Mouse (Mus musculus) cerebellum, adult 2 months (tissue): ENCODE results near the gene Clasp1.

ENCODE experiments used
- CTCF ChIP-seq: fragments of 200-500 bp; IDR thresholded peaks from 2 replicates; pipeline ENCODE4 v1.5.1; 2011; ENCODE audit warnings: low read depth, mild to moderate bottlenecking, control low read depth, low read length, moderate library complexity, borderline replicate concordance; ENCODE audit not compliant: insufficient read depth
- POLR2A ChIP-seq: fragments of 200-500 bp; IDR thresholded peaks from 2 replicates; pipeline ENCODE4 v1.6.1; 2011; ENCODE audit warnings: low read length, control low read depth, borderline replicate concordance; ENCODE audit not compliant: insufficient read depth

DNA sequence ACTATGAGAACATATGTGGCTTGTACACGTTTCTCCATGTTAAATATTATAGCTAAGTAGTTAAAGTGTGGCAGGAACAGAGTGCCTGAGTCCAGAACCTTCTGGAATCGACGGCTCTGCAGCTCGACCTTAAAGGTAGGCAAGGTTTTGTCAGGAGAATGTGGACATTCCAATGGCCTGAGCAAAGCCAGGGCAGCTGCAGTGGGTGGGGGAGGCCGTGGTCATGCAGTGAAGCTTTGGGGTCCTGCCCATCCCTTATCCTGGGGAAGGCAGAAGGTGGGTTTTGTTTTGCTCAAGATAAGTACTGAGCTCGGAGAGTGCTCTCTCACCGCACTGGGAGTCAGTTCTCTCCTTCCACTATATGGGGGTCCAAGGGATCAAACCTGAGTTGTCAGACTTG lies 55.6 kb downstream of the Clasp1 start:
- no peak for TF ChIP-seq CTCF
- no peak for TF ChIP-seq POLR2A
